Comparison of ENCODE assay signal across 24 mouse cellular contexts in genomic region chr12:107759291-107759690, GRCm38 (mm10).
A peak's percentile ranks its signal among the peaks of the same experiment; 100 is the strongest.
DNase-seq lines count a peak whose midpoint lies in the region; ATAC-seq and TF ChIP-seq lines count a peak whose summit lies in the region.
"Had no signal": no experiment of that assay in that cellular context is flagged by ENCODE, and none has a peak within 500 bp of the region (broad histone marks: within the 10 kb centered on the region; RNA-seq: fewer than 3 reads in every experiment).

No protein-coding gene starts in this region.

- no peak overlapping the region for H3K4me2 ChIP-seq in forebrain, postnatal 0 days (ENCODE audit: low read depth)
- H3K4me2 ChIP-seq in hindbrain, embryonic 11.5 days (replicated peaks; ENCODE audit: low read depth, low read length), result no peak overlapping the region
- H3K4me2 ChIP-seq in midbrain, postnatal 0 days (ENCODE audit: low read depth, low read length, poor library complexity, severe bottlenecking), result no peak overlapping the region
- H3K4me2 ChIP-seq: embryonic facial prominence, embryonic 12.5 days; embryonic facial prominence, embryonic 15.5 days; forebrain, embryonic 13.5 days; hindbrain, embryonic 14.5 days had no signal

- 0 out of 2 replicates have a peak overlapping the region, but pooled peaks have one; percentile 80 for H3K27ac ChIP-seq in forebrain, embryonic 10.5 days
- H3K27ac ChIP-seq in forebrain, postnatal 0 days (ENCODE audit: low read depth, low read length), result no peak overlapping the region
- peak overlapping the region; percentile 64; the same call in 1 of the 2 replicates for H3K27ac ChIP-seq in hindbrain, embryonic 10.5 days
- no peak overlapping the region for H3K27ac ChIP-seq in hindbrain, embryonic 11.5 days (ENCODE audit: low read depth, low read length)
- 0 out of 2 replicates have a peak overlapping the region, but pooled peaks have one; percentile 33 for H3K27ac ChIP-seq in midbrain, embryonic 10.5 days (replicated peaks)
- H3K27ac ChIP-seq in midbrain, postnatal 0 days (ENCODE audit: low read depth, low read length), result no peak overlapping the region
- H3K27ac ChIP-seq in embryonic facial prominence, embryonic 10.5 days (replicated peaks), result peak overlapping the region; percentile 70
- H3K27ac ChIP-seq: forebrain, embryonic 13.5 days; heart, adult 2 months; heart, embryonic 13.5 days; hindbrain, embryonic 14.5 days; hindbrain, postnatal 0 days had no signal

- H3K36me3 ChIP-seq in forebrain, embryonic 10.5 days (replicated peaks), result no peaks in the 10 kb centered on the region
- no peaks in the 10 kb centered on the region for H3K36me3 ChIP-seq in forebrain, postnatal 0 days (ENCODE audit: insufficient read depth)
- H3K36me3 ChIP-seq in hindbrain, embryonic 10.5 days, result no peaks in the 10 kb centered on the region
- no peaks in the 10 kb centered on the region for H3K36me3 ChIP-seq in hindbrain, embryonic 11.5 days (ENCODE audit: control insufficient read depth, insufficient read depth, low read length)
- no peaks in the 10 kb centered on the region for H3K36me3 ChIP-seq in midbrain, embryonic 10.5 days
- no peaks in the 10 kb centered on the region for H3K36me3 ChIP-seq in midbrain, postnatal 0 days (ENCODE audit: insufficient read depth, low read length)
- H3K36me3 ChIP-seq in embryonic facial prominence, embryonic 10.5 days (replicated peaks), result no peaks in the 10 kb centered on the region
- H3K36me3 ChIP-seq: embryonic facial prominence, embryonic 12.5 days; embryonic facial prominence, embryonic 15.5 days; heart, embryonic 10.5 days; heart, embryonic 13.5 days had no signal

- H3K9ac ChIP-seq in forebrain, postnatal 0 days, result no peak overlapping the region
- H3K9ac ChIP-seq in hindbrain, embryonic 11.5 days (ENCODE audit: low read depth, low read length), result no peak overlapping the region
- H3K9ac ChIP-seq in midbrain, postnatal 0 days (replicated peaks; ENCODE audit: low read length, poor library complexity, severe bottlenecking), result no peak overlapping the region
- H3K9ac ChIP-seq: embryonic facial prominence, embryonic 12.5 days; embryonic facial prominence, embryonic 15.5 days; forebrain, embryonic 13.5 days; heart, embryonic 13.5 days; hindbrain, embryonic 14.5 days had no signal

- no peaks in the 10 kb centered on the region for H3K9me3 ChIP-seq in forebrain, embryonic 10.5 days
- H3K9me3 ChIP-seq in forebrain, postnatal 0 days (ENCODE audit: low read length), result no peaks in the 10 kb centered on the region
- H3K9me3 ChIP-seq in hindbrain, embryonic 10.5 days, result no peaks in the 10 kb centered on the region
- no peaks in the 10 kb centered on the region for H3K9me3 ChIP-seq in hindbrain, embryonic 11.5 days (ENCODE audit: control insufficient read depth, low read length)
- H3K9me3 ChIP-seq in midbrain, embryonic 10.5 days (replicated peaks), result no peaks in the 10 kb centered on the region
- no peaks in the 10 kb centered on the region for H3K9me3 ChIP-seq in midbrain, postnatal 0 days (ENCODE audit: low read length)
- no peaks in the 10 kb centered on the region for H3K9me3 ChIP-seq in embryonic facial prominence, embryonic 10.5 days
- H3K9me3 ChIP-seq: embryonic facial prominence, embryonic 12.5 days; embryonic facial prominence, embryonic 15.5 days; forebrain, embryonic 13.5 days; heart, embryonic 10.5 days; heart, embryonic 13.5 days had no signal

- peaks cover 18% of the 10 kb centered on the region for H3K27me3 ChIP-seq in forebrain, embryonic 10.5 days (ENCODE audit: poor library complexity, severe bottlenecking)
- no peaks in the 10 kb centered on the region for H3K27me3 ChIP-seq in forebrain, postnatal 0 days (ENCODE audit: insufficient read depth, low read length)
- peaks cover 22% of the 10 kb centered on the region for H3K27me3 ChIP-seq in hindbrain, embryonic 10.5 days (ENCODE audit: insufficient read depth, poor library complexity, severe bottlenecking)
- no peaks in the 10 kb centered on the region for H3K27me3 ChIP-seq in hindbrain, embryonic 11.5 days (ENCODE audit: control insufficient read depth, insufficient read depth, low read length)
- H3K27me3 ChIP-seq in midbrain, embryonic 10.5 days (ENCODE audit: low read depth, poor library complexity, severe bottlenecking), result peaks cover 4% of the 10 kb centered on the region
- H3K27me3 ChIP-seq in midbrain, postnatal 0 days (ENCODE audit: insufficient read depth, low read length), result no peaks in the 10 kb centered on the region
- peaks cover 13% of the 10 kb centered on the region; the same call in 1 of the 2 replicates for H3K27me3 ChIP-seq in embryonic facial prominence, embryonic 10.5 days (replicated peaks; ENCODE audit: low read depth, poor library complexity, severe bottlenecking)
- H3K27me3 ChIP-seq: embryonic facial prominence, embryonic 12.5 days; embryonic facial prominence, embryonic 15.5 days; forebrain, embryonic 13.5 days had no signal

- no peak for DNase-seq in forebrain, embryonic 10.5 days (ENCODE audit: extremely low spot score, low spot score)
- DNase-seq in forebrain, postnatal 0 days, result no peak
- DNase-seq in hindbrain, embryonic 10.5 days (ENCODE audit: low spot score), result no peak
- no peak for DNase-seq in hindbrain, embryonic 11.5 days (ENCODE audit: low spot score)
- DNase-seq in midbrain, embryonic 10.5 days (ENCODE audit: low spot score), result no peak
- DNase-seq in midbrain, postnatal 0 days (ENCODE audit: low spot score), result no peak
- no peak for DNase-seq in embryonic facial prominence, embryonic 10.5 days (ENCODE audit: low spot score)
- DNase-seq in adrenal gland, postnatal 4 days (ENCODE audit: low spot score in 2 of 2), result no peak
- DNase-seq: adrenal gland, adult 8-10 months; adrenal gland, postnatal 25 days; cerebellum, adult 18-20 months; cerebellum, adult 9-10 months; cerebellum, postnatal 14 days; gastrocnemius, postnatal 25 days; heart, adult 2 months had no signal

- WGBS in forebrain, embryonic 10.5 days, result 80% methylated on average over 5 of the region's 5 CpGs
- WGBS in forebrain, postnatal 0 days, result 86% methylated on average over 5 of the region's 5 CpGs
- 76% methylated on average over 5 of the region's 5 CpGs for WGBS in hindbrain, embryonic 10.5 days
- WGBS in hindbrain, embryonic 11.5 days, result 70% methylated on average over 5 of the region's 5 CpGs
- WGBS in midbrain, embryonic 10.5 days, result 87% methylated on average over 5 of the region's 5 CpGs
- 91% methylated on average over 5 of the region's 5 CpGs for WGBS in midbrain, postnatal 0 days
- 75% methylated on average over 5 of the region's 5 CpGs for WGBS in embryonic facial prominence, embryonic 10.5 days

- H3K4me1 ChIP-seq in forebrain, embryonic 10.5 days, result peaks cover 41% of the 10 kb centered on the region
- no peaks in the 10 kb centered on the region for H3K4me1 ChIP-seq in forebrain, postnatal 0 days (ENCODE audit: insufficient read depth)
- H3K4me1 ChIP-seq in hindbrain, embryonic 10.5 days (replicated peaks), result peaks cover 48% of the 10 kb centered on the region
- H3K4me1 ChIP-seq in hindbrain, embryonic 11.5 days (replicated peaks; ENCODE audit: control insufficient read depth, insufficient read depth, low read length), result peaks cover 8% of the 10 kb centered on the region
- H3K4me1 ChIP-seq in midbrain, embryonic 10.5 days, result peaks cover 36% of the 10 kb centered on the region
- 0 out of 2 replicates have a peak, but pooled peaks cover 3% of the 10 kb centered on the region for H3K4me1 ChIP-seq in midbrain, postnatal 0 days (ENCODE audit: insufficient read depth, low read length)
- H3K4me1 ChIP-seq in embryonic facial prominence, embryonic 10.5 days, result peaks cover 56% of the 10 kb centered on the region

- no peak overlapping the region for H3K4me3 ChIP-seq in forebrain, embryonic 10.5 days
- H3K4me3 ChIP-seq in forebrain, postnatal 0 days (ENCODE audit: low read depth, low read length), result no peak overlapping the region
- no peak overlapping the region for H3K4me3 ChIP-seq in hindbrain, embryonic 10.5 days
- no peak overlapping the region for H3K4me3 ChIP-seq in hindbrain, embryonic 11.5 days (ENCODE audit: low read depth, low read length)
- no peak overlapping the region for H3K4me3 ChIP-seq in midbrain, embryonic 10.5 days
- H3K4me3 ChIP-seq in midbrain, postnatal 0 days (ENCODE audit: low read depth, low read length), result no peak overlapping the region
- no peak overlapping the region for H3K4me3 ChIP-seq in embryonic facial prominence, embryonic 10.5 days
- H3K4me3 ChIP-seq: embryonic facial prominence, embryonic 12.5 days; embryonic facial prominence, embryonic 15.5 days; forebrain, embryonic 13.5 days; heart, adult 2 months; heart, embryonic 13.5 days had no signal

- ATAC-seq in forebrain, postnatal 0 days, result no peak
- ATAC-seq in hindbrain, embryonic 11.5 days (ENCODE audit: low FRiP score), result no peak
- no peak for ATAC-seq in midbrain, postnatal 0 days (ENCODE audit: low FRiP score)
- ATAC-seq: activated CD4-positive, CD25-positive, alpha-beta regulatory T cell, adult 4 months; inflammation-experienced regulatory T-cells, adult 6 months had no signal

- TF ChIP-seq CTCF in forebrain, postnatal 0 days (IDR thresholded peaks at IDR 0.05; ENCODE audit: low read depth), result no peak
- TF ChIP-seq CTCF in midbrain, postnatal 0 days (IDR thresholded peaks at IDR 0.05), result no peak

Comparison
In these comparisons a context has a peak if more than half of its experiments do, and no peak if none do; other contexts are left out.
1. H3K27ac ChIP-seq: peak in forebrain, embryonic 10.5 days (single experiment), hindbrain, embryonic 10.5 days (single experiment), midbrain, embryonic 10.5 days (single experiment) and embryonic facial prominence, embryonic 10.5 days (single experiment); none in forebrain, postnatal 0 days (single experiment), hindbrain, embryonic 11.5 days (single experiment) and midbrain, postnatal 0 days (single experiment).